In the genomic region with DNA sequence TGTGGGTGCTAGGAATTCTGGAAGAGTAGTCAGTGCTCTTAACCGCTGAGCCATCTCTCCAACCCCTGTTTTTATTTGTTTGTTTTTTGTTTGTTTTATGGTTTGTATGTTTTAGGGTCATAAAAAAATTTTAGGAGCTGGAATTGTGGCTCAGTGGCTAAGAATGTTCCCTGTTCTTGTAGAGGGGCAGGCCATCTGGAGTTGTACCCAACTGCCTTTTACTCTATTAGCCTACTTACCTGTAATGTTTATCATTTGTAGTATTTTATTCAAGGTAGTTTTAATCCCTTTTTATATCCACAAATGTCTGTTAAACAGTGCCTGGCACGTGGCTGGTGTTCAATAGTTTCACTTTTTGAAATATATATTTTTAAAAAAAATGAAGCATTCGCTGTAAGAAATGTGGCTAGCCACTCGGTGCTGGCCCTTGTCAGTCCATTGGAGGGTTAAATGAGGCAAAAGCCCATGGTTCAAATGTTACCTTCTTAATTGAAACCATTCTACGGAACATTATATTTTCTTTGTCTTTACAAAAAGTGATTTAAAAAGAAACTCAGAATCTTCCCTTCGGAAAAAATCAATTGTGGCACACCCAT, we compare ENCODE assay signal across 8 mouse cellular contexts. TPM values are rescaled to one million over a fixed set of nuclear protein-coding genes. Genes with fewer than 3 reads are reported as not detected.
DNase-seq lines count a peak whose midpoint lies in the region; ATAC-seq and TF ChIP-seq lines count a peak whose summit lies in the region.

No protein-coding gene starts in this region.

- H3K4me2 ChIP-seq in embryonic facial prominence, embryonic 13.5 days: peak overlapping the region; percentile 88
- peak overlapping the region; percentile 60 for H3K4me2 ChIP-seq in intestine, embryonic 14.5 days (ENCODE audit: low read length)
- H3K4me2 ChIP-seq in myocyte (ENCODE audit: low read depth): peak overlapping the region; percentile 91

- H3ac ChIP-seq in myocyte (ENCODE audit: control insufficient read depth, insufficient read length): peak overlapping the region; percentile 96

- no peaks in the 10 kb centered on the region for H3K9me3 ChIP-seq in embryonic facial prominence, embryonic 13.5 days
- no peaks in the 10 kb centered on the region for H3K9me3 ChIP-seq in intestine, embryonic 14.5 days (ENCODE audit: control insufficient read depth, low read length)

- no peak for TF ChIP-seq POLR2A in liver, adult 2 months (IDR thresholded peaks at IDR 0.05; ENCODE audit: extremely low read depth, insufficient read depth, low read length)
- no peak for TF ChIP-seq POLR2A in myocyte (IDR thresholded peaks at IDR 0.05; ENCODE audit: insufficient read length, low read depth)

- H3K27ac ChIP-seq in liver, adult 2 months (replicated peaks; ENCODE audit: insufficient read depth, low read depth, low read length): no peak overlapping the region
- H3K27ac ChIP-seq in embryonic facial prominence, embryonic 13.5 days: 0 out of 2 replicates have a peak overlapping the region, but pooled peaks have one; percentile 8
- H3K27ac ChIP-seq in intestine, embryonic 14.5 days (ENCODE audit: low read depth): no peak overlapping the region; the same call in 1 of the 2 replicates

- TF ChIP-seq CTCF in liver, adult 2 months (IDR thresholded peaks at IDR 0.05; ENCODE audit: low read depth, low read length): no peak

- H3K27me3 ChIP-seq in liver, adult 2 months (ENCODE audit: control insufficient read depth, insufficient read depth, low read length): no peaks in the 10 kb centered on the region
- no peaks in the 10 kb centered on the region for H3K27me3 ChIP-seq in embryonic facial prominence, embryonic 13.5 days
- no peaks in the 10 kb centered on the region for H3K27me3 ChIP-seq in intestine, embryonic 14.5 days (replicated peaks; ENCODE audit: control insufficient read depth, insufficient read depth, low read length)
- H3K27me3 ChIP-seq in myocyte (ENCODE audit: control insufficient read depth, insufficient read depth, insufficient read length): no peaks in the 10 kb centered on the region

- H3K79me2 ChIP-seq in liver, adult 2 months (ENCODE audit: control insufficient read depth, insufficient read depth, low read length): peaks cover 20% of the 10 kb centered on the region; the same call in 1 of the 2 replicates
- peaks cover 44% of the 10 kb centered on the region for H3K79me2 ChIP-seq in myocyte (ENCODE audit: control insufficient read depth, insufficient read depth)

- no peak for DNase-seq in liver, adult 2 months (ENCODE audit: extremely low read depth, low read depth, low spot score)
- DNase-seq in liver: no peak
- no peak for DNase-seq in intestine, embryonic 14.5 days (ENCODE audit: low spot score)
- DNase-seq in cerebellum, postnatal 10 days: no peak
- no peak for DNase-seq in frontal cortex, postnatal 10 days (ENCODE audit: low spot score in 2 of 2)
- DNase-seq in adrenal gland, adult 8-10 months: no peak

- H3K4me1 ChIP-seq in liver, adult 2 months (ENCODE audit: control insufficient read depth, insufficient read depth, low read length): peaks cover 12% of the 10 kb centered on the region; the same call in 1 of the 2 replicates
- H3K4me1 ChIP-seq in embryonic facial prominence, embryonic 13.5 days: peaks cover 17% of the 10 kb centered on the region
- H3K4me1 ChIP-seq in intestine, embryonic 14.5 days (replicated peaks; ENCODE audit: control insufficient read depth, insufficient read depth, low read length): peaks cover 11% of the 10 kb centered on the region

- H3K4me3 ChIP-seq in liver, adult 2 months (ENCODE audit: insufficient read depth, low read depth, low read length): peak overlapping the region; percentile 19; the same call in 1 of the 2 replicates
- peak overlapping the region; percentile 95 for H3K4me3 ChIP-seq in embryonic facial prominence, embryonic 13.5 days
- H3K4me3 ChIP-seq in intestine, embryonic 14.5 days (ENCODE audit: low read depth, low read length): peak overlapping the region; percentile 100
- peak overlapping the region; percentile 88 for H3K4me3 ChIP-seq in myocyte

- no peak overlapping the region for H3K9ac ChIP-seq in liver, adult 2 months (ENCODE audit: low read depth, low read length)
- peak overlapping the region; percentile 99; the same call in 1 of the 2 replicates for H3K9ac ChIP-seq in embryonic facial prominence, embryonic 13.5 days
- peak overlapping the region; percentile 25 for H3K9ac ChIP-seq in intestine, embryonic 14.5 days (ENCODE audit: low read length)

- ATAC-seq in embryonic facial prominence, embryonic 13.5 days (ENCODE audit: insufficient number of reproducible peaks, insufficient read depth, low FRiP score, low TSS enrichment, low read depth): no peak
- peak; percentile 37 for ATAC-seq in intestine, embryonic 14.5 days (replicated peaks; ENCODE audit: low FRiP score, low TSS enrichment, low read depth)

- no peaks in the 10 kb centered on the region for H3K36me3 ChIP-seq in liver, adult 2 months (ENCODE audit: control insufficient read depth, insufficient read depth, low read length)
- H3K36me3 ChIP-seq in embryonic facial prominence, embryonic 13.5 days: no peaks in the 10 kb centered on the region
- H3K36me3 ChIP-seq in intestine, embryonic 14.5 days (ENCODE audit: control insufficient read depth, insufficient read depth, low read length): no peaks in the 10 kb centered on the region; the same call in 1 of the 2 replicates
- H3K36me3 ChIP-seq in myocyte (ENCODE audit: control insufficient read depth, insufficient read depth): no peaks in the 10 kb centered on the region

- 13% methylated on average over 6 of the region's 6 CpGs for WGBS in liver, adult 2 months
- 16% methylated on average over 6 of the region's 6 CpGs for WGBS in embryonic facial prominence, embryonic 13.5 days
- 11% methylated on average over 6 of the region's 6 CpGs for WGBS in intestine, embryonic 14.5 days

TF ChIP-seq in myocyte, 11 proteins besides CTCF, POLR2A, EP300 and RAD21:
- TF ChIP-seq MYOG (IDR thresholded peaks at IDR 0.05; ENCODE audit: control insufficient read depth in 1 of 3, insufficient read depth in 1 of 3, insufficient read length in 2 of 3, low read depth in 2 of 3) (no peak), CEBPB (IDR thresholded peaks at IDR 0.05; ENCODE audit: insufficient read depth, poor library complexity, severe bottlenecking) (no peak), MYOD1 (IDR thresholded peaks at IDR 0.05; ENCODE audit: control insufficient read depth in 1 of 3, insufficient read length in 2 of 3, low read depth in 2 of 3) (no peak), POLR2AphosphoS2 (IDR thresholded peaks at IDR 0.05; ENCODE audit: insufficient read length, low read depth) (no peak), SRF (IDR thresholded peaks at IDR 0.05; ENCODE audit: control insufficient read depth, insufficient read length, low read depth) (no peak), MAX (IDR thresholded peaks at IDR 0.05; ENCODE audit: low read depth) (no peak), E2F4 (IDR thresholded peaks at IDR 0.05; ENCODE audit: insufficient read depth) (no peak), REST (IDR thresholded peaks at IDR 0.05; ENCODE audit: insufficient read depth, insufficient read length) (no peak), TCF3 (IDR thresholded peaks at IDR 0.05; ENCODE audit: insufficient read length, low read depth) (no peak), TCF12 (IDR thresholded peaks at IDR 0.05; ENCODE audit: insufficient read depth, poor library complexity, severe bottlenecking) (no peak), USF1 (IDR thresholded peaks at IDR 0.05; ENCODE audit: low read depth) (no peak)

RNA-seq across cellular contexts. Expression of gene Eif4b, which starts 0.5 kb away (rescaled TPM):
- 119 and 130 TPM in 2 replicates for total RNA-seq in liver, adult 2 months (2014; rRNA removed)
- 70.5 and 73.8 TPM in 2 replicates for polyA plus RNA-seq in liver, adult 2 months (2012; rRNA removed)
- polyA plus RNA-seq in embryonic facial prominence, embryonic 13.5 days (2015; fragmentation: Nextera tagmentation; extraction: Ambion mirVana): 120 and 129 TPM in 2 replicates
- polyA plus RNA-seq in intestine, embryonic 14.5 days (2014; fragmentation: Nextera tagmentation; extraction: Ambion mirVana): 141 and 152 TPM in 2 replicates
- polyA plus RNA-seq in myocyte (2012; fragmentation: generic; extraction: Trizol): 266 TPM
- 100 to 1,000 TPM; 232 to 294 (median 272) TPM for total RNA-seq in adrenal gland, adult 8-10 months (2022)

RNA-seq across cellular contexts. Expression of gene Tns2, which starts 27.2 kb away (rescaled TPM):
- 21.8 and 36.5 TPM in 2 replicates for total RNA-seq in liver, adult 2 months (2014; rRNA removed)
- polyA plus RNA-seq in liver, adult 2 months (2012; rRNA removed): 30.9 and 35.9 TPM in 2 replicates
- 40.1 and 49.3 TPM in 2 replicates for polyA plus RNA-seq in embryonic facial prominence, embryonic 13.5 days (2015; fragmentation: Nextera tagmentation; extraction: Ambion mirVana)
- polyA plus RNA-seq in intestine, embryonic 14.5 days (2014; fragmentation: Nextera tagmentation; extraction: Ambion mirVana): 41.5 and 48.8 TPM in 2 replicates
- 128 TPM for polyA plus RNA-seq in myocyte (2012; fragmentation: generic; extraction: Trizol)
- total RNA-seq in adrenal gland, adult 8-10 months (2022): 100 to 1,000 TPM in 2 of 4 experiments, 10 to 100 TPM in 2; 77.5 to 129 (median 107) TPM

RNA-seq across cellular contexts. Expression of gene Krt18, which starts 45.1 kb away (rescaled TPM):
- 255 and 258 TPM in 2 replicates for total RNA-seq in liver, adult 2 months (2014; rRNA removed)
- polyA plus RNA-seq in liver, adult 2 months (2012; rRNA removed): 110 and 124 TPM in 2 replicates
- 36.0 and 58.9 TPM in 2 replicates for polyA plus RNA-seq in embryonic facial prominence, embryonic 13.5 days (2015; fragmentation: Nextera tagmentation; extraction: Ambion mirVana)
- 184 and 210 TPM in 2 replicates for polyA plus RNA-seq in intestine, embryonic 14.5 days (2014; fragmentation: Nextera tagmentation; extraction: Ambion mirVana)
- polyA plus RNA-seq in myocyte (2012; fragmentation: generic; extraction: Trizol): not detected
- 1 to 10 TPM; 1.3 to 2.4 (median 1.9) TPM for total RNA-seq in adrenal gland, adult 8-10 months (2022)

Comparison
In these comparisons a context has a peak if more than half of its experiments do, and no peak if none do; other contexts are left out.
1. H3K4me3 ChIP-seq: peak in every context shown above with its lines; median percentile 100 in intestine, embryonic 14.5 days; 95 in embryonic facial prominence, embryonic 13.5 days; 88 in myocyte; 19 in liver, adult 2 months.
2. RNA of gene Krt18, which starts 45.1 kb away (polyA plus RNA-seq): 184 to 210 TPM in intestine, embryonic 14.5 days, 110 to 124 TPM in liver, adult 2 months and 36.0 to 58.9 TPM in embryonic facial prominence, embryonic 13.5 days; not detected in myocyte (single experiment); every median in the first group is over 10 times any median in the second.
3. Peak in every context shown above with its lines, with median percentiles within 50 percentile points of each other: H3K4me2 ChIP-seq.